In the genomic region with DNA sequence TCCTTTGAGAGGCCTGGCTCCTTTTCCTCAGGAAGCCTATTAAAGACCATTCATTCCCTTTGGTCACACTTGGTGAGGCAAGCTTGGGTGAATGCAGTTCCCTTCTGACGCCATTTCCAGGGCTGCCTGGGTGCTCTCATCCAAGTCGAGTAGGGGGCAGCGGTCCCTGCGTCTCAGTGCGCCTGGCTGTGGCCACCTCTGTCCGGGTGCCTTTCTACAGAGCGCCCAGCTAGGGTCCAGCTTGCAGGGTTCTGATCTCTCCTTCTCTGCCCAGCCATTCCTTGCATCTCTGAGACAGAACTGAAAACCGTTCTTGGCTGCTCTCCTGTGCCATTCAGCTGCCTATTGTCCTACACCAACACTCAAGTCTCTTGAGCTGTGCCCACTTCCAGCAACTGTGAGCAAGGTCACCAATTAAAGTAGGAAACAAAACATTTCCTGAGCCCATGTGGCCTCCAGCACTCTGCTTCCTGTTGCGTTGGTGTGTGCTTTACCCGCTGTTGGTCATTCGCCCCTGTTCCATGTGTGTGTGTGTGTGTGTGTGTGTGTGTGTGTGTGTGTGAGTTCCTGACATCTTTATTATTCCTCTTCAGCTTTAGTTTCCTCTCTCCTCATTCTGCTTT, we compare ENCODE assay signal across 10 mouse cellular contexts.
DNase-seq lines count a peak whose midpoint lies in the region; ATAC-seq lines count a peak whose summit lies in the region.
"Had no signal": no experiment of that assay in that cellular context is flagged by ENCODE, and none has a peak within 500 bp of the region (broad histone marks: within the 10 kb centered on the region; RNA-seq: fewer than 3 reads in every experiment).

No protein-coding gene starts in this region.

- no peak overlapping the region for H3K4me2 ChIP-seq in embryonic facial prominence, embryonic 12.5 days (replicated peaks)
- no peak overlapping the region for H3K4me2 ChIP-seq in forebrain, embryonic 16.5 days (ENCODE audit: low read length)
- H3K4me2 ChIP-seq: midbrain, embryonic 12.5 days had no signal

- H3K9ac ChIP-seq in embryonic facial prominence, embryonic 12.5 days: no peak overlapping the region
- H3K9ac ChIP-seq in forebrain, embryonic 16.5 days (replicated peaks; ENCODE audit: low read depth, low read length): no peak overlapping the region
- H3K9ac ChIP-seq: midbrain, embryonic 12.5 days had no signal

- H3K4me1 ChIP-seq in embryonic facial prominence, embryonic 12.5 days: 0 out of 2 replicates have a peak, but pooled peaks cover 3% of the 10 kb centered on the region
- peaks cover 11% of the 10 kb centered on the region for H3K4me1 ChIP-seq in embryonic facial prominence, embryonic 10.5 days
- H3K4me1 ChIP-seq in forebrain, embryonic 16.5 days (replicated peaks; ENCODE audit: control insufficient read depth, insufficient read depth, low read length): peaks cover 13% of the 10 kb centered on the region

- no peaks in the 10 kb centered on the region for H3K36me3 ChIP-seq in embryonic facial prominence, embryonic 12.5 days
- H3K36me3 ChIP-seq in embryonic facial prominence, embryonic 10.5 days (replicated peaks): no peaks in the 10 kb centered on the region
- no peaks in the 10 kb centered on the region for H3K36me3 ChIP-seq in forebrain, embryonic 16.5 days (ENCODE audit: control insufficient read depth, insufficient read depth)
- H3K36me3 ChIP-seq: midbrain, embryonic 12.5 days had no signal

- H3K27ac ChIP-seq in embryonic facial prominence, embryonic 12.5 days: 0 out of 2 replicates have a peak overlapping the region, but pooled peaks have one; percentile 30
- H3K27ac ChIP-seq in embryonic facial prominence, embryonic 10.5 days (replicated peaks): no peak overlapping the region; the same call in 1 of the 2 replicates
- peak overlapping the region; percentile 66 for H3K27ac ChIP-seq in forebrain, embryonic 16.5 days (ENCODE audit: low read length)
- H3K27ac ChIP-seq: gastrocnemius, adult 2 months; midbrain, embryonic 12.5 days had no signal

- 80% methylated on average over 11 of the region's 11 CpGs for WGBS in embryonic facial prominence, embryonic 12.5 days
- WGBS in embryonic facial prominence, embryonic 10.5 days: 75% methylated on average over 11 of the region's 11 CpGs
- WGBS in forebrain, embryonic 16.5 days: 36% methylated on average over 11 of the region's 11 CpGs

- no peak for DNase-seq in embryonic facial prominence, embryonic 10.5 days (ENCODE audit: low spot score)
- DNase-seq in layer of hippocampus, adult 11-12 months (ENCODE audit: low spot score): peak; percentile 12
- DNase-seq in layer of hippocampus, postnatal 25 days (ENCODE audit: extremely low spot score in 1 of 2, low spot score in 1 of 2): no peak
- DNase-seq in lung, postnatal 14 days: peak; percentile 3
- DNase-seq in cerebellum, adult 18-20 months: no peak
- no peak for DNase-seq in ovary, postnatal 14 days (ENCODE audit: low spot score)

- no peaks in the 10 kb centered on the region for H3K27me3 ChIP-seq in embryonic facial prominence, embryonic 12.5 days
- no peaks in the 10 kb centered on the region for H3K27me3 ChIP-seq in embryonic facial prominence, embryonic 10.5 days (replicated peaks; ENCODE audit: low read depth, poor library complexity, severe bottlenecking)
- H3K27me3 ChIP-seq in forebrain, embryonic 16.5 days (replicated peaks; ENCODE audit: control insufficient read depth, insufficient read depth, low read length): peaks cover 2% of the 10 kb centered on the region; the same call in 1 of the 2 replicates
- H3K27me3 ChIP-seq: midbrain, embryonic 12.5 days had no signal

- no peaks in the 10 kb centered on the region for H3K9me3 ChIP-seq in embryonic facial prominence, embryonic 12.5 days
- no peaks in the 10 kb centered on the region for H3K9me3 ChIP-seq in embryonic facial prominence, embryonic 10.5 days
- no peaks in the 10 kb centered on the region for H3K9me3 ChIP-seq in forebrain, embryonic 16.5 days (ENCODE audit: control insufficient read depth, low read length)
- H3K9me3 ChIP-seq: midbrain, embryonic 12.5 days had no signal

- H3K4me3 ChIP-seq in embryonic facial prominence, embryonic 12.5 days: no peak overlapping the region
- H3K4me3 ChIP-seq in embryonic facial prominence, embryonic 10.5 days: no peak overlapping the region
- no peak overlapping the region for H3K4me3 ChIP-seq in forebrain, embryonic 16.5 days (replicated peaks; ENCODE audit: low read length)
- H3K4me3 ChIP-seq: gastrocnemius, adult 2 months; midbrain, embryonic 12.5 days had no signal

- ATAC-seq in embryonic facial prominence, embryonic 12.5 days (ENCODE audit: insufficient number of reproducible peaks, insufficient read depth, low FRiP score, low TSS enrichment): 0 out of 2 replicates have a peak, but pooled peaks have one; percentile 52
- ATAC-seq in forebrain, embryonic 16.5 days: peak; percentile 82

Comparison
In these comparisons a context has a peak if more than half of its experiments do, and no peak if none do; other contexts are left out.
1. DNase-seq: peak in layer of hippocampus, adult 11-12 months (single experiment) and lung, postnatal 14 days (single experiment); none in embryonic facial prominence, embryonic 10.5 days (single experiment), layer of hippocampus, postnatal 25 days (0 of 2), cerebellum, adult 18-20 months (0 of 2) and ovary, postnatal 14 days (single experiment).